Mouse (Mus musculus) stomach, embryonic 14.5 days (tissue): ENCODE data around the gene A830031A19Rik. TPM values are rescaled to one million over a fixed set of nuclear protein-coding genes. Genes with fewer than 3 reads are reported as not detected.

ENCODE experiments used
- microRNA-seq: library from miRNA; unstranded; fragments of <30 nt; microRNA quantifications from one replicate; pipeline ENCODE4, GENCODE M21; 2016
- polyA plus RNA-seq: library from polyadenylated mRNA; unstranded; fragments of >200 nt; fragmentation: Nextera tagmentation; extraction: Ambion mirVana; gene quantifications from 2 replicates; pipeline ENCODE4 v1.2.1, GENCODE M21; 2014

Gene A830031A19Rik
- polyA plus RNA-seq, 1 experiment from 2014 or later: not detected

Small RNA genes lying within 50 kb of the gene (microRNA-seq; reads per million reads assigned to microRNA genes)
- gene Gm44381: not detected

Other genes starting within 250 kb of the A830031A19Rik start
- 15.8 and 16.3 TPM in 2 replicates for gene Papolg, start 179.8 kb downstream of the A830031A19Rik start, polyA plus RNA-seq
- gene Bcl11a, start 3.0 kb upstream of the A830031A19Rik start, polyA plus RNA-seq: 40.0 and 40.8 TPM in 2 replicates